Mouse (Mus musculus) hindbrain, postnatal 0 days (tissue): Measurements from ENCODE around the gene Sytl1. TPM values are rescaled to one million over a fixed set of nuclear protein-coding genes. Genes with fewer than 3 reads are reported as not detected.

ENCODE experiments used
- ATAC-seq: fragments of 200-750 bp; cut with Nextera tagmentation; 2 replicates; pipeline ENCODE4 v1.8.0; 2017; ENCODE audit warnings: mild to moderate bottlenecking, moderate TSS enrichment, moderate library complexity
- DNase-seq: peaks from one replicate; pipeline ENCODE4 v3.0.0-alpha.2; 2015; ENCODE audit warnings: low spot score
- H3K27ac ChIP-seq: fragments of 300-500 bp; sonication (generic); 2 replicates; pipeline ENCODE4 v1.5.1; 2014; ENCODE audit warnings: mild to moderate bottlenecking
- H3K27me3 ChIP-seq: fragments of 300-500 bp; sonication (generic); 2 replicates; pipeline ENCODE4 v1.6.1; 2014; ENCODE audit warnings: low read length, mixed read lengths; ENCODE audit not compliant: insufficient read depth
- H3K36me3 ChIP-seq: fragments of 300-500 bp; sonication (generic); 2 replicates; pipeline ENCODE4 v1.6.1; 2014; ENCODE audit warnings: low read length, mixed read lengths; ENCODE audit not compliant: insufficient read depth
- H3K4me1 ChIP-seq: fragments of 300-500 bp; sonication (generic); 2 replicates; pipeline ENCODE4 v1.6.1; 2014; ENCODE audit warnings: antibody characterized with exemption, low read length, mixed read lengths; ENCODE audit not compliant: insufficient read depth
- H3K4me2 ChIP-seq: fragments of 300-500 bp; sonication (generic); 2 replicates; pipeline ENCODE4 v1.6.1; 2014; ENCODE audit warnings: low read depth, mild to moderate bottlenecking, low read length, moderate library complexity, mixed read lengths
- H3K4me3 ChIP-seq: fragments of 300-500 bp; sonication (generic); 2 replicates; pipeline ENCODE4 v1.5.1; 2014; ENCODE audit warnings: low read length
- H3K9ac ChIP-seq: fragments of 300-500 bp; sonication (generic); replicated peaks from 2 replicates; pipeline ENCODE4 v1.6.1; 2014; ENCODE audit warnings: mild to moderate bottlenecking, low read length, moderate library complexity, mixed read lengths
- H3K9me3 ChIP-seq: fragments of 300-500 bp; sonication (generic); 2 replicates; pipeline ENCODE4 v1.6.1; 2016; ENCODE audit warnings: low read length, mixed read lengths
- CTCF ChIP-seq: IDR thresholded peaks from 2 replicates; pipeline ENCODE4 v1.5.1; 2016; ENCODE audit warnings: antibody characterized with exemption, control low read depth, low read depth
- WGBS: fragments of 180-500 bp; shearing (Covaris S2); extraction: QIAGEN DNeasy Blood & Tissue Kit; methylation state at CpG from one replicate; pipeline ENCODE4 v1.1.7; 2014; 5-methylcytosine and 5-hydroxymethylcytosine counted together
- polyA plus RNA-seq: library from polyadenylated mRNA; unstranded; fragments of >200 nt; fragmentation: Nextera tagmentation; extraction: Ambion mirVana; gene quantifications from 2 replicates; pipeline ENCODE4 v1.2.1, GENCODE M21; 2015
- total RNA-seq: library from RNA; depleted of rRNA; stranded (reverse); fragments of >200 nt; gene quantifications from 2 replicates; pipeline ENCODE4 v1.2.3, GENCODE M21; 2014; rRNA removed

Sytl1 gene
- total RNA-seq: 1.4 TPM in 1 of 2 replicates, not detected in the other
- polyA plus RNA-seq: 0.18 and 0.40 TPM in 2 replicates

DNA sequence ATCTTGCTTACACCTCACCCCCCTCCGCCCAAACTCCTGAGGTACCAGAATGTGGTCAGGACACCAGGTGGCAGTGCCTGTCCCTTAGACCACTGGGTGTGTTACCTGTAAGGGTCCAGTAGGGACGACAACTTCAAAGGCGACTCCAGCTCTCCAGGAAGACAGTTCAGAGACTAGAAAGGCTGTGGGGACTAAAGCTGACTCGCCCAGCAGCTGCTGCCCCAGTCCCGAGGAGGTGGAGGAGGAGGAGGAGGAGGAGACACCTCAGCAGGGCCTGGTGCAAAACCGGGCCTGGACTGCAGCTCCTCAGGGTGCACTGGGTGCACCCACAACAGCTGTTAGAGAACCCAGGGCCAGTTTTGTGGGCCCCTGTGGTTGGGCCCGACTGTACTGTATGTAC, at the start of gene Sytl1:
TSS of gene Sytl1 (minus strand) at position 232 of the 400 bp plus-strand sequence.
- H3K27ac ChIP-seq: no peak within 1 kb of the TSS
- TF ChIP-seq CTCF: 0 out of 2 replicates have a peak, but pooled peaks have one; percentile 6
- H3K36me3 ChIP-seq: peaks cover 28% of the 10 kb centered on the region
- H3K9me3 ChIP-seq: no peaks in the 10 kb centered on the region
- WGBS: 50% methylated on average over 7 of the region's 7 CpGs
- no peak within 1 kb of the TSS for H3K4me3 ChIP-seq
- no peak within 1 kb of the TSS for H3K9ac ChIP-seq
- DNase-seq: no peak
- H3K4me1 ChIP-seq: no peaks in the 10 kb centered on the region
- ATAC-seq: no peak
- no peaks in the 10 kb centered on the region for H3K27me3 ChIP-seq
- H3K4me2 ChIP-seq: no peak within 1 kb of the TSS

DNA sequence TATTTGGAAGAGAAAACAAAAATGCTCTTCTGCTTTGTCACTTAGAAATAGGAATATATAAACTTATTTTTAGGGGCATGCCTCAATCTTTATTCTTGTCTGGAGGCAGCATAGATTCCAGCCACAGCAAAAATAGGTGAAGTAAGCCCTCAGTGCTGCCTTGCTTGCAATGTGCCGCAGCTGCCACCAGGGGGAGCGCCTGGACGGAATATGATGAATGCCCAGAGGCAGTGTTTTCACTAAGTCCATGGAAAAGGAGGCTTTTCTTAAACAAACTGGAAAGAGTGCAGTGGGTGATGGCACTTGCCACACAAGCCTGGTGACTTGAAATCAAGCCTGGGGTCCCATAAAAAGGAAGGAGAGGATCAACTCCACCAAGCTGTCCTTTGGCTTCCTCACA, 47.0 kb upstream of the Sytl1 start:
- Histone ChIP-seq H3K9ac (no peak overlapping the region), H3K36me3 (no peaks in the 10 kb centered on the region), H3K27me3 (no peaks in the 10 kb centered on the region), H3K4me1 (no peaks in the 10 kb centered on the region), H3K4me3 (no peak overlapping the region), H3K4me2 (no peak overlapping the region), H3K27ac (no peak overlapping the region), H3K9me3 (no peaks in the 10 kb centered on the region)
- peak; percentile 97 for TF ChIP-seq CTCF
- WGBS: 0% methylated on average over 3 of the region's 3 CpGs
- ATAC-seq (no peak), DNase-seq (peak; percentile 90)

DNA sequence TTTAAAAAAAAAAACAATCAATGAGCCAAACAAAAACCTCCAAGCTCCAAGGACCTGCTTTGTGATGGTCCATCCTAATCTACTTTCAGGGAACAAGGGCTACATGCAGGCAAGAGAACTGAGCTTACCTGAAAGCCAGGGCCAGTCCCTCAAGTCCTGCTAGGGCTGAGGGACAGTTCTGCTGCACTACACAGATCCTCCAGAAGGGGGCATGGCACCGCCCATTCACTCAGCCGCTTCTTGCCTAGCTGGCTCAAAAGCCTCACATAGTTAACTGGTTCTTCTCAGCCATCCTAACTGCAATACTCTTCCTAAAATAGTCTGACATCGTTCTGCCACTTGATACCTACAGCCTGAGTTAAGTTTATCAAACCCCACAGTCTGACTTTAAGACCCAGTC, 44.4 kb upstream of the Sytl1 start:
- no peak for ATAC-seq
- Histone ChIP-seq H3K4me2 (no peak overlapping the region), H3K4me3 (no peak overlapping the region), H3K9ac (no peak overlapping the region), H3K36me3 (no peaks in the 10 kb centered on the region), H3K27me3 (no peaks in the 10 kb centered on the region), H3K9me3 (no peaks in the 10 kb centered on the region), H3K4me1 (no peaks in the 10 kb centered on the region), H3K27ac (no peak overlapping the region)
- DNase-seq: peak; percentile 53
- peak; percentile 78 for TF ChIP-seq CTCF
- 45% methylated on average over 3 of the region's 3 CpGs for WGBS

DNA sequence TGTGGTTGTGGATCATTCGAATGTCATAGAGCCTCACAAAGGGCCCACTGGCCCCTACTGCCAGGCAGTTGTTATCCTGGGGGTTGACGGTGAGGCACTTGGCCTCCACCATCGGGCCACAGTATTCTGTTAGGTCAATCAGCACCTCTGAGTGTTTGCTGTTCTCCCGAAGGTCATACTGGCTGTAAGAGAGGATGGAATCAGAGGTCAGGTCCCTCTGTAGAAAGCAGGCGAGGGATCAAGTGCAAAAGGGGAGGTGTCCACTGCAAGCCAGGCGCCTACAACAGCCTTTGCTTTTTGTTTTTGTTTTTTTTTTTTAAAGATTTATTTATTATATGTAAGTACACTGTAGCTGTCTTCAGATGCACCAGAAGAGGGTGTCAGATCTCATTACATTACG, 42.9 kb upstream of the Sytl1 start:
- Histone ChIP-seq H3K9me3 (no peaks in the 10 kb centered on the region), H3K9ac (no peak overlapping the region), H3K4me2 (no peak overlapping the region), H3K4me3 (no peak overlapping the region), H3K27me3 (no peaks in the 10 kb centered on the region), H3K4me1 (no peaks in the 10 kb centered on the region), H3K36me3 (peaks cover 6% of the 10 kb centered on the region; the same call in 1 of the 2 replicates), H3K27ac (no peak overlapping the region)
- ATAC-seq (no peak), DNase-seq (no peak)
- 93% methylated on average over 7 of the region's 7 CpGs for WGBS
- TF ChIP-seq CTCF: no peak

DNA sequence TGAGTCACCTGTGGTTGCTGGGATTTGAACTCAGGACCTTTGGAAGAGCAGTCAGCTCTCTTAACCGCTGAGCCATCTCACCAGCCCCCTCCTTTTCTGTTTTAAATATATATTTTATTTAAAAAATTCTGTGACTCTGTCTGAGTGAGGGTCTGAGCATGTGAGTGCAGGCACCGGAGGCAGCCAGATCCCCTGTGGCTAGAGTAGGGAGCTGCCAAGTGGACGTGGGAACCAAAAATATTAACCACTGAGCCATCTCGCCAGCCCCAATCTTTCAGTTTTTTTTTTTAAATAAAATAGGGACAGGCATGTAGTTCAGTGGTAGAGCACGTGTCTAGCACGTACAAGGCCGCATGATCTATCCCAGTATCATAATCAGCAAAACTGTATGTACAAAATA, 41.9 kb upstream of the Sytl1 start:
- no peaks in the 10 kb centered on the region for H3K9me3 ChIP-seq
- DNase-seq (no peak), ATAC-seq (no peak)
- H3K36me3 ChIP-seq: peaks cover 6% of the 10 kb centered on the region; the same call in 1 of the 2 replicates
- H3K27me3 ChIP-seq: no peaks in the 10 kb centered on the region
- H3K9ac ChIP-seq: no peak overlapping the region
- H3K4me2 ChIP-seq: no peak overlapping the region
- no peak overlapping the region for H3K4me3 ChIP-seq
- TF ChIP-seq CTCF: no peak
- 0 out of 2 replicates have a peak, but pooled peaks cover 4% of the 10 kb centered on the region for H3K4me1 ChIP-seq
- 86% methylated on average over 7 of the region's 7 CpGs for WGBS
- H3K27ac ChIP-seq: no peak overlapping the region

DNA sequence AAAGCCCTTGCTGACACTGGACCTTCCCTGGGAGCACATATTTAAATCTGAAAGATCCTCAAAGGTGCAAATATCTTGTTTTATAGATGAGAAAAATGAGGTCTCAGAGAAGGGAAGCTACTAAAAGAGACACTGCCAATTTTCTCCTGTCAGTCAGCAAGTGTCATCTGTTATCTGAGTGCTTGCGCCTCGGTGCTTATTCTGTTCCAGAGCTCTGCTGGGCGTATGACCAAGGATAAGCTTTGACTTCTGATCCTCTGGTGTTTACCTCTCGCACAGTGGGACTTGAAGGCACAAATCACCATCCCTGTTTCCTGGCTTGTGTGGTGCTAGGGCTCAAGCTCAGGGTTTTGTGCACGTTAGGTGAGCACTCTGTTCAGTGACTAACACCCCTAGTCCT, 39.8 kb upstream of the Sytl1 start:
- no peak overlapping the region for H3K4me2 ChIP-seq
- TF ChIP-seq CTCF: no peak
- no peak overlapping the region for H3K4me3 ChIP-seq
- no peak overlapping the region for H3K27ac ChIP-seq
- ATAC-seq (no peak), DNase-seq (no peak)
- H3K9ac ChIP-seq: no peak overlapping the region
- peaks cover 6% of the 10 kb centered on the region; the same call in 1 of the 2 replicates for H3K36me3 ChIP-seq
- H3K4me1 ChIP-seq: peaks cover 23% of the 10 kb centered on the region
- no peaks in the 10 kb centered on the region for H3K9me3 ChIP-seq
- no peaks in the 10 kb centered on the region for H3K27me3 ChIP-seq
- WGBS: 71% methylated on average over 5 of the region's 5 CpGs

DNA sequence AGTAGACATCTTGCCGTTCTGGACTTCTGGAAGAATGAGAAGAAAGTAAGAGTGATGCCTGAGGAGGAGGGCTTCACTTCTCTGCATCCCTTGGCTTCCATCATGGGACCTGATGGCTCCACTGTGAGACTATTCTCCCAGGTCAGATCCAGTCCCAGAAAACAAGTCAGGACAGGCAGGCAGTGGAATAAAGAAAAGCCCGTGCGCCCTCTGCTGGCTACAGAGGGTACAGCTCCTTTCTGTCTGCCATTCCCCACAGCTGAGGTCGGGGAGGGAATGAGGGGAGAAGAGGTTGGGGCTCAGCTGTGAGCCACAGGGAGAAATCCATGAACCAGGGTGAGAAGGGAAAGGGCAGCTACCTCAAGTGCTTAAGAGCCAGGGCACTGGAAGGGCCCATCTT, 38.9 kb upstream of the Sytl1 start:
- H3K9ac ChIP-seq: no peak overlapping the region
- peaks cover 26% of the 10 kb centered on the region for H3K4me1 ChIP-seq
- no peaks in the 10 kb centered on the region for H3K9me3 ChIP-seq
- WGBS: 24% methylated on average over 4 of the region's 4 CpGs
- DNase-seq: peak; percentile 80
- no peak for ATAC-seq
- H3K4me2 ChIP-seq: no peak overlapping the region
- TF ChIP-seq CTCF: peak; percentile 96
- no peaks in the 10 kb centered on the region for H3K27me3 ChIP-seq
- H3K27ac ChIP-seq: no peak overlapping the region
- no peak overlapping the region for H3K4me3 ChIP-seq
- H3K36me3 ChIP-seq: peaks cover 6% of the 10 kb centered on the region; the same call in 1 of the 2 replicates
